Mouse (Mus musculus): ENCODE data around the gene Nasp. TPM values are rescaled to one million over a fixed set of nuclear protein-coding genes. Genes with fewer than 3 reads are reported as not detected.

The Nasp gene
- total and polyA plus RNA-seq, 2 experiments from 2014 or later = 29.9 to 32.2 TPM

DNA sequence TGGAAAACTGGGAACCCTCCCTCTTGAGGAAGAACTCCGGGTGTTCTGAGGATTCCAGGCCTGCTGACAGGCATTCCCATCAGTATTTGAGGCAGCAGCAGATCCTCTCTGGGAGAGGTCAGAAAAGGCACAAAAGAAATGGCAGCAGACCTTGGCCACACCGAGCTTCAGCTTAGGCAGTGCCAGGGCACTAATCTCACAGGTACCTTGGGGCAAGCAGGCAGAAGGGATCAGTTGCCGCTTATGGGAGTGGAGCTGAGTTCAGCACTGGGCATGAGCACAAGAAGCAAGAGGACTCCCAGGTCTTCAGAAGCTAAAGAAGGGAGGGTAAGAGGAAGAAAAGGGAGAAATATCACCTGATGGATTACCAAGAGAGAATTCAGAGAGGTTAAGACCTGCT, 30.2 kb upstream of the Nasp start:
- ATAC-seq (ENCODE audit: insufficient read depth, low read depth) (no peak), DNase-seq (ENCODE audit: low spot score) (no peak)
- H3K4me3 ChIP-seq (ENCODE audit: low read depth, low read length) = no peak overlapping the region
- no peaks in the 10 kb centered on the region for H3K4me1 ChIP-seq (ENCODE audit: control insufficient read depth, insufficient read depth)
- no peak for TF ChIP-seq EP300 (IDR thresholded peaks at IDR 0.05; ENCODE audit: low read depth)
- TF ChIP-seq CTCF (IDR thresholded peaks at IDR 0.05; ENCODE audit: low read depth) = no peak
- H3K27ac ChIP-seq (ENCODE audit: low read depth) = no peak overlapping the region
- no peak overlapping the region for H3K4me2 ChIP-seq (ENCODE audit: low read depth, low read length)
- WGBS = 41% methylated on average over 3 of the region's 3 CpGs
- H3K36me3 ChIP-seq (replicated peaks; ENCODE audit: control insufficient read depth, insufficient read depth, low read length) = no peaks in the 10 kb centered on the region
- no peaks in the 10 kb centered on the region; the same call in 1 of the 2 replicates for H3K9me3 ChIP-seq (replicated peaks; ENCODE audit: control insufficient read depth, low read length)
- H3K27me3 ChIP-seq (ENCODE audit: control insufficient read depth, insufficient read depth, low read length) = no peaks in the 10 kb centered on the region
- no peak overlapping the region for H3K9ac ChIP-seq (replicated peaks; ENCODE audit: low read depth, low read length)

DNA sequence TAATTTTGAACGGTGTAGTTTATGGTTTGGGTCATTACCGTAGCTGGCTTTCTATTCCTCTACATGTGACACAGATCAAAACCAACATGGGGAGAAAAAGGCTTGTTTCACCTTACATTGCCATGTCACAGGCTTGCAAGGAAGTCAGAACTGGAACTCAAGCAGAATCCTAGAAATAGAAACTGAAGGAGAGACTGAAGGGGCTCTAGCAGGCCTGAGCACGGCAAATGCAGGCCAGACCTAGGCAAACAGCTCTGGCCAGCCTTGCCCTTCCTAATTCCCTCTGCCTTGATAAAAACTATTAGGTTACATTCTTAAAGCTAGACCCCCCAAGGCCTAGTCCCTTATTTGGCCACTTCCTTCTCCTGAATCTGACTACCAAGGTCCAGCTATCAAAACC, 27.9 kb upstream of the Nasp start:
- Histone ChIP-seq H3K4me3 (ENCODE audit: low read depth, low read length) (no peak overlapping the region), H3K9me3 (replicated peaks; ENCODE audit: control insufficient read depth, low read length) (no peaks in the 10 kb centered on the region), H3K27me3 (ENCODE audit: control insufficient read depth, insufficient read depth, low read length) (no peaks in the 10 kb centered on the region), H3K4me1 (ENCODE audit: control insufficient read depth, insufficient read depth) (no peaks in the 10 kb centered on the region), H3K4me2 (ENCODE audit: low read depth, low read length) (no peak overlapping the region), H3K27ac (ENCODE audit: low read depth) (no peak overlapping the region), H3K9ac (replicated peaks; ENCODE audit: low read depth, low read length) (no peak overlapping the region), H3K36me3 (replicated peaks; ENCODE audit: control insufficient read depth, insufficient read depth, low read length) (no peaks in the 10 kb centered on the region)
- ATAC-seq (ENCODE audit: insufficient read depth, low read depth) (no peak), DNase-seq (ENCODE audit: low spot score) (no peak)
- TF ChIP-seq EP300 (IDR thresholded peaks at IDR 0.05; ENCODE audit: low read depth) (no peak), CTCF (IDR thresholded peaks at IDR 0.05; ENCODE audit: low read depth) (no peak)
- WGBS = 60% methylated on average over 3 of the region's 3 CpGs

DNA sequence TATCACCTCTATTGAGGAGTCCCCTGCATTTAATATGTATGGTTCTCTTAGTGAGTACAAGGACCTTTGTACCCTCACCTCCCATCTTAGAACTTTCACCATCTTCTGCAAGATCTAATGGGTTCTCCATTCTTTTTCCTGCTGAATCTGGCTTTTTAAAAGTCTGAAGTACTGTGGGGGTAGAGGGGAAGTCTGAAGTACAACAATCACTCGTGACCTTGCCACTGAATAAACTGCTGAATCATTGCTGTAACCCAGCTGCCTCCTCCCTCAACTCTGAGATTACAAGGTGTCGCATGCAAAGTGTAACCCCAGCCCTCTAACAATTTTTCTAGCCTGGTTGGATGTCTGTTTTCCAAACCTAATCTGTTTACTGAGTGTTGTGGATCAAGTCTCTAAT, 27.4 kb upstream of the Nasp start:
- H3K36me3 ChIP-seq (replicated peaks; ENCODE audit: control insufficient read depth, insufficient read depth, low read length) = no peaks in the 10 kb centered on the region
- DNase-seq (ENCODE audit: low spot score) = no peak
- no peak overlapping the region for H3K27ac ChIP-seq (ENCODE audit: low read depth)
- no peaks in the 10 kb centered on the region for H3K27me3 ChIP-seq (ENCODE audit: control insufficient read depth, insufficient read depth, low read length)
- H3K9ac ChIP-seq (replicated peaks; ENCODE audit: low read depth, low read length) = no peak overlapping the region
- peaks cover 3% of the 10 kb centered on the region for H3K4me1 ChIP-seq (ENCODE audit: control insufficient read depth, insufficient read depth)
- H3K9me3 ChIP-seq (replicated peaks; ENCODE audit: control insufficient read depth, low read length) = no peaks in the 10 kb centered on the region
- WGBS = 38% methylated on average over 2 of the region's 2 CpGs
- no peak for ATAC-seq (ENCODE audit: insufficient read depth, low read depth)
- H3K4me2 ChIP-seq (ENCODE audit: low read depth, low read length) = no peak overlapping the region
- no peak overlapping the region for H3K4me3 ChIP-seq (ENCODE audit: low read depth, low read length)
- TF ChIP-seq CTCF (IDR thresholded peaks at IDR 0.05; ENCODE audit: low read depth) (no peak), EP300 (IDR thresholded peaks at IDR 0.05; ENCODE audit: low read depth) (no peak)

DNA sequence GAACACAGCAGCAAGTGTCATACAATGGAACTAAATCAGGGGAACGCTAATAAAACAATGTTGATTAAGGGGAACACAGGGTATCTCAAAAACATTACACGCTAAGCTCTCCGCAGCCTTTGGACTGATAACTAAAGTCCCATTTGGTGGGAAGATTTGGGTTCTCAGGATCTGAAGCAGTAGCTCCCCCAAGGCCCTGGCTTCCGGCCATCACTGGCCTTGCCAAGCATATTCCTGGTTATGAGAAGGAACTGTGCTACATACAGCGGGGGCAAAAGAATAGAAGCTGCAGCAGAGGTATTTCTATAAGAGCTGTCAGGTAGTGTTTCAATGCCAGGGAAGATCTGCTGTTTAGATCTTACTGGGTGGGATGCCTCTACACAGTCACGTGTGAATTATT, 25.5 kb upstream of the Nasp start:
- whole genome bisulfite sequencing = 79% methylated on average over 6 of the region's 6 CpGs
- Histone ChIP-seq H3K9me3 (replicated peaks; ENCODE audit: control insufficient read depth, low read length) (no peaks in the 10 kb centered on the region), H3K9ac (replicated peaks; ENCODE audit: low read depth, low read length) (no peak overlapping the region), H3K4me3 (ENCODE audit: low read depth, low read length) (no peak overlapping the region), H3K27ac (ENCODE audit: low read depth) (no peak overlapping the region), H3K4me1 (ENCODE audit: control insufficient read depth, insufficient read depth) (peaks cover 9% of the 10 kb centered on the region), H3K27me3 (ENCODE audit: control insufficient read depth, insufficient read depth, low read length) (no peaks in the 10 kb centered on the region), H3K36me3 (replicated peaks; ENCODE audit: control insufficient read depth, insufficient read depth, low read length) (no peaks in the 10 kb centered on the region; the same call in 1 of the 2 replicates), H3K4me2 (ENCODE audit: low read depth, low read length) (no peak overlapping the region)
- DNase-seq (ENCODE audit: low spot score) (no peak), ATAC-seq (ENCODE audit: insufficient read depth, low read depth) (no peak)
- no peak for TF ChIP-seq CTCF (IDR thresholded peaks at IDR 0.05; ENCODE audit: low read depth)

DNA sequence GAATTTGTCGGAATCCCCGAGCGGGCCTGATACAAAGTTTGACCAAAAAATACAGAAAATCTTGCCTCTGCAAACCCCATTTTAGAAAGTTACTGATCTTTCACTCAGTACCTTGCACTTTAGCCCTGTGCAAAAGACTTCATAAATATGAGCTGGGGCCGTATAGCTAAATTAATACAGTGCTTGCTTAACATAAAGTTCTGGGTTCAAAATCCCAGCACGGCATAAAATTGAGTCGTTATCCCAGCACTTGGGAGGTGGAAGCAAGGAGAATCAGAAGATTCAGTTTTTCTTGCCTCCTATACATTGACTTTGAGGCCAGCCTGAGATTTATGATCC, 24.0 kb upstream of the Nasp start:
- Histone ChIP-seq H3K27me3 (ENCODE audit: control insufficient read depth, insufficient read depth, low read length) (no peaks in the 10 kb centered on the region), H3K36me3 (replicated peaks; ENCODE audit: control insufficient read depth, insufficient read depth, low read length) (peaks cover 7% of the 10 kb centered on the region), H3K4me2 (ENCODE audit: low read depth, low read length) (peak overlapping the region; percentile 81), H3K27ac (ENCODE audit: low read depth) (peak overlapping the region; percentile 90), H3K4me1 (ENCODE audit: control insufficient read depth, insufficient read depth) (peaks cover 9% of the 10 kb centered on the region), H3K4me3 (ENCODE audit: low read depth, low read length) (peak overlapping the region; percentile 68), H3K9ac (replicated peaks; ENCODE audit: low read depth, low read length) (peak overlapping the region; percentile 80), H3K9me3 (replicated peaks; ENCODE audit: control insufficient read depth, low read length) (no peaks in the 10 kb centered on the region)
- TF ChIP-seq CTCF (IDR thresholded peaks at IDR 0.05; ENCODE audit: low read depth) (no peak), EP300 (IDR thresholded peaks at IDR 0.05; ENCODE audit: low read depth) (no peak)
- DNase-seq (ENCODE audit: low spot score) = no peak
- 9% methylated on average over 6 of the region's 6 CpGs for WGBS
- no peak for ATAC-seq (ENCODE audit: insufficient read depth, low read depth)

DNA sequence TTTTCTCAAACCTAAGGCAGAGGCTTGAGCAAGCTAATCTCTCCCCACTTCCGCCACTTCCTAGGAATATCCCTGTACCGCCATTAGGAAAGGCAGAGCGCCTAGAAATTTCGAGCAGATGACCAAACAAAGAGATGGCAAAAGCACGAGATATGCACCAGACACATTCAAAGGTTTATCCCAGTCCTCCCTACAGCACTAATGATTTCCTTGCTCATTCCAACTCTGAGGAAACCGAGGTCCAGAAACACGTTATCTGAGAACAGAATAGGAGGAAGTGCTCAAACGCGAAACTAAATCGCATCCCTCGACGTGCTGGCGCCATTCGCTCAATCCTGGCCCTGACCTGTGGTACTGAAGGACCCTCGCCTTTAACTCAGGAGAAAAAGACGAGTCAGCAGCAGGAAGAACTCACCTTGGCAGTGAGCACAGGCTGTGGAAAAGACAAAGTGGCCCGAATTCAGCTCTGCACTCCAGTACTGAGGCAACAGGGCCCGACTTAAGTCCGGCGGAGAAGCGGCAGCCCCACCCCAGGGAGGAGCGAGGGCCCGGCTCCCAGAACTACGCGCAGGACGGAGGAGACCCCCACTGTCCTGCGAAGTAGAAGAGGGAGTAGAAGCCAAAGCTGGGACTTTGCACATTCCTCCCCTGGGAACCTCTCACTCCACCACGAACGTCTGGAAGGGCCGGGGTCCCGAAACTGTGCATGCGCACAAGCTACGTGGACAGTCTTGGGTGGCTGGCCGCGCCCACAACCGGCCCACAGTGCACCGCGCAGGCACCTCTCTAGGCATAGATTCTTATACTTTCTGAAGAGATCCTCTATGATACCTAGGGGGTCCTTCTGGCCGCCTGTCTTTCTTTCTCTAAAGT, 23.4 kb upstream of the Nasp start, which contains the start of gene Akr1a1:
Gene Akr1a1 (minus strand): TSS at position 757 of the 873 bp plus-strand sequence.
- DNase-seq (ENCODE audit: low spot score) (peak; percentile 92), ATAC-seq (ENCODE audit: insufficient read depth, low read depth) (peak; percentile 98)
- Histone ChIP-seq H3K27ac (ENCODE audit: low read depth) (peak within 1 kb of the TSS; percentile 90), H3K36me3 (replicated peaks; ENCODE audit: control insufficient read depth, insufficient read depth, low read length) (peaks cover 7% of the 10 kb centered on the region), H3K27me3 (ENCODE audit: control insufficient read depth, insufficient read depth, low read length) (no peaks in the 10 kb centered on the region), H3K9me3 (replicated peaks; ENCODE audit: control insufficient read depth, low read length) (no peaks in the 10 kb centered on the region), H3K4me2 (ENCODE audit: low read depth, low read length) (peak within 1 kb of the TSS; percentile 81), H3K9ac (replicated peaks; ENCODE audit: low read depth, low read length) (peak within 1 kb of the TSS; percentile 80), H3K4me1 (ENCODE audit: control insufficient read depth, insufficient read depth) (peaks cover 10% of the 10 kb centered on the region), H3K4me3 (ENCODE audit: low read depth, low read length) (peak within 1 kb of the TSS; percentile 68)
- TF ChIP-seq CTCF (IDR thresholded peaks at IDR 0.05; ENCODE audit: low read depth) (0 out of 2 replicates have a peak, but pooled peaks have one; percentile 13), EP300 (IDR thresholded peaks at IDR 0.05; ENCODE audit: low read depth) (no peak)
- WGBS = under 1% methylated on average over 39 of the region's 39 CpGs
